Comparison of ENCODE assay signal across 28 mouse cellular contexts in the genomic region with DNA sequence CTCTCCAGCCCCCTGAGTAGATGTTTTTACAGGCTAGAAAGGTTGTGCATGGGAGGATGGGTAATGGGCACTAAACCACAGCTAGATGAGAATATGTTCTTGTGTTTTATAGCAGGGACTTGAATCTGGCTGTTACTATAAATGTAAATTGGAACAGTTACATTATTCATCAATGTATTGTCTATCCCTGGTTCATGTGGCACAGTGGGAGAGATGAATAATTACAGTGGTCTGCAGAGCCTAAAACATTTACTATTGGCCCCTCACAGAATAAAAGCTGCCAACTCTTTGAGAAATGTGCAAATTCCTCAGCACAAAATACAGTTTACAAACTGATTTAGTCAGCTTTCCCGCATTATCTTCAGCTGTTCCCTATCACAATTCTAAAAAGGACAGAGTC. TPM values are rescaled to one million over a fixed set of nuclear protein-coding genes. Genes with fewer than 3 reads are reported as not detected.
A peak's percentile ranks its signal among the peaks of the same experiment; 100 is the strongest.
DNase-seq lines count a peak whose midpoint lies in the region; ATAC-seq lines count a peak whose summit lies in the region.
"Had no signal": no experiment of that assay in that cellular context is flagged by ENCODE, and none has a peak within 500 bp of the region (broad histone marks: within the 10 kb centered on the region; RNA-seq: fewer than 3 reads in every experiment).

No protein-coding gene starts in this region.

- H3K4me3 ChIP-seq in forebrain, embryonic 16.5 days (replicated peaks; ENCODE audit: low read length): no peak overlapping the region
- no peak overlapping the region for H3K4me3 ChIP-seq in forebrain, embryonic 15.5 days
- H3K4me3 ChIP-seq in midbrain, embryonic 15.5 days: no peak overlapping the region
- H3K4me3 ChIP-seq in midbrain, embryonic 14.5 days (replicated peaks; ENCODE audit: low read depth, low read length): no peak overlapping the region
- H3K4me3 ChIP-seq: embryonic facial prominence, embryonic 12.5 days; erythroblast, embryonic 14.5 days; forebrain, embryonic 13.5 days; heart, embryonic 12.5 days; heart, embryonic 15.5 days; hindbrain, embryonic 10.5 days; hindbrain, embryonic 13.5 days; intestine, embryonic 15.5 days had no signal

- WGBS in forebrain, embryonic 16.5 days: 0% methylated on average over 1 of the region's 1 CpGs
- WGBS in forebrain, embryonic 15.5 days: 32% methylated on average over 1 of the region's 1 CpGs
- 69% methylated on average over 1 of the region's 1 CpGs for WGBS in midbrain, embryonic 15.5 days
- WGBS in midbrain, embryonic 14.5 days: 79% methylated on average over 1 of the region's 1 CpGs

- H3K27ac ChIP-seq in forebrain, embryonic 16.5 days (ENCODE audit: low read length): no peak overlapping the region
- H3K27ac ChIP-seq in forebrain, embryonic 15.5 days (replicated peaks): no peak overlapping the region
- H3K27ac ChIP-seq in midbrain, embryonic 15.5 days: 0 out of 2 replicates have a peak overlapping the region, but pooled peaks have one; percentile 41
- no peak overlapping the region for H3K27ac ChIP-seq in midbrain, embryonic 14.5 days (replicated peaks; ENCODE audit: low read depth, low read length)
- H3K27ac ChIP-seq: embryonic facial prominence, embryonic 12.5 days; forebrain, embryonic 13.5 days; heart, embryonic 15.5 days; hindbrain, embryonic 10.5 days; hindbrain, embryonic 13.5 days; intestine, embryonic 15.5 days had no signal

- no peaks in the 10 kb centered on the region for H3K36me3 ChIP-seq in forebrain, embryonic 16.5 days (ENCODE audit: control insufficient read depth, insufficient read depth)
- peaks cover 4% of the 10 kb centered on the region; the same call in 1 of the 2 replicates for H3K36me3 ChIP-seq in forebrain, embryonic 15.5 days
- no peaks in the 10 kb centered on the region for H3K36me3 ChIP-seq in midbrain, embryonic 15.5 days (replicated peaks)
- no peaks in the 10 kb centered on the region for H3K36me3 ChIP-seq in midbrain, embryonic 14.5 days (ENCODE audit: control insufficient read depth, insufficient read depth, low read length)
- H3K36me3 ChIP-seq: embryonic facial prominence, embryonic 12.5 days; heart, embryonic 15.5 days had no signal

- ATAC-seq in forebrain, embryonic 16.5 days: peak; percentile 63
- no peak for ATAC-seq in forebrain, embryonic 15.5 days (replicated peaks)
- no peak for ATAC-seq in midbrain, embryonic 15.5 days (replicated peaks)
- no peak for ATAC-seq in midbrain, embryonic 14.5 days (ENCODE audit: low FRiP score, low TSS enrichment)
- ATAC-seq: forebrain, embryonic 13.5 days; hindbrain, embryonic 16.5 days; intestine, embryonic 15.5 days had no signal

- H3K27me3 ChIP-seq in forebrain, embryonic 16.5 days (replicated peaks; ENCODE audit: control insufficient read depth, insufficient read depth, low read length): no peaks in the 10 kb centered on the region
- no peaks in the 10 kb centered on the region for H3K27me3 ChIP-seq in forebrain, embryonic 15.5 days
- no peaks in the 10 kb centered on the region for H3K27me3 ChIP-seq in midbrain, embryonic 15.5 days (replicated peaks)
- H3K27me3 ChIP-seq in midbrain, embryonic 14.5 days (ENCODE audit: control insufficient read depth, insufficient read depth, low read length): no peaks in the 10 kb centered on the region
- H3K27me3 ChIP-seq: CH12.LX; embryonic facial prominence, embryonic 12.5 days; forebrain, embryonic 13.5 days; heart, embryonic 12.5 days; heart, embryonic 15.5 days; hindbrain, embryonic 13.5 days; intestine, embryonic 15.5 days had no signal

- no peak overlapping the region for H3K9ac ChIP-seq in forebrain, embryonic 16.5 days (replicated peaks; ENCODE audit: low read depth, low read length)
- no peak overlapping the region for H3K9ac ChIP-seq in forebrain, embryonic 15.5 days (replicated peaks)
- H3K9ac ChIP-seq in midbrain, embryonic 15.5 days: no peak overlapping the region
- no peak overlapping the region for H3K9ac ChIP-seq in midbrain, embryonic 14.5 days (replicated peaks; ENCODE audit: low read length)
- H3K9ac ChIP-seq: embryonic facial prominence, embryonic 12.5 days; forebrain, embryonic 13.5 days; heart, embryonic 12.5 days; heart, embryonic 15.5 days; hindbrain, embryonic 13.5 days; intestine, embryonic 15.5 days had no signal

- H3K4me2 ChIP-seq in forebrain, embryonic 16.5 days (ENCODE audit: low read length): no peak overlapping the region
- H3K4me2 ChIP-seq in forebrain, embryonic 15.5 days (replicated peaks): no peak overlapping the region
- H3K4me2 ChIP-seq in midbrain, embryonic 15.5 days: no peak overlapping the region
- no peak overlapping the region for H3K4me2 ChIP-seq in midbrain, embryonic 14.5 days (ENCODE audit: low read length)
- H3K4me2 ChIP-seq: embryonic facial prominence, embryonic 12.5 days; forebrain, embryonic 13.5 days; heart, embryonic 12.5 days; heart, embryonic 15.5 days; hindbrain, embryonic 13.5 days; intestine, embryonic 15.5 days had no signal

- no peaks in the 10 kb centered on the region for H3K9me3 ChIP-seq in forebrain, embryonic 16.5 days (ENCODE audit: control insufficient read depth, low read length)
- no peaks in the 10 kb centered on the region for H3K9me3 ChIP-seq in forebrain, embryonic 15.5 days
- H3K9me3 ChIP-seq in midbrain, embryonic 15.5 days: no peaks in the 10 kb centered on the region
- no peaks in the 10 kb centered on the region for H3K9me3 ChIP-seq in midbrain, embryonic 14.5 days (ENCODE audit: control insufficient read depth, low read length)
- H3K9me3 ChIP-seq: embryonic facial prominence, embryonic 12.5 days; forebrain, embryonic 13.5 days; G1E; heart, embryonic 12.5 days; heart, embryonic 15.5 days; hindbrain, embryonic 10.5 days; hindbrain, embryonic 13.5 days; intestine, embryonic 15.5 days had no signal

- peaks cover 5% of the 10 kb centered on the region; the same call in 1 of the 2 replicates for H3K4me1 ChIP-seq in forebrain, embryonic 16.5 days (replicated peaks; ENCODE audit: control insufficient read depth, insufficient read depth, low read length)
- peaks cover 9% of the 10 kb centered on the region; the same call in 1 of the 2 replicates for H3K4me1 ChIP-seq in forebrain, embryonic 15.5 days
- H3K4me1 ChIP-seq in midbrain, embryonic 15.5 days: peaks cover 4% of the 10 kb centered on the region; the same call in 1 of the 2 replicates
- no peaks in the 10 kb centered on the region; the same call in 1 of the 2 replicates for H3K4me1 ChIP-seq in midbrain, embryonic 14.5 days (ENCODE audit: control insufficient read depth, insufficient read depth, low read length)
- H3K4me1 ChIP-seq: intestine, embryonic 15.5 days had no signal

- no peak for DNase-seq in midbrain, embryonic 14.5 days
- peak; percentile 32 for DNase-seq in Muller cell, postnatal 12 days (ENCODE audit: inconsistent ontology term)
- DNase-seq in urinary bladder, postnatal 14 days (ENCODE audit: low spot score): no peak
- DNase-seq: adrenal gland, adult 2 months; adrenal gland, postnatal 14 days; B cell, adult 2 months; cerebellum, adult 18-20 months; cerebellum, adult 9-10 months; cerebellum, postnatal 14 days; gastrocnemius, postnatal 10 days; gastrocnemius, postnatal 36 days; heart, postnatal 10 days; heart, postnatal 36 days; kidney, adult 11 months had no signal

RNA-seq across cellular contexts. Expression of a gene that starts 23.0 kb away (rescaled TPM):
- 107 and 113 TPM in 2 replicates for polyA plus RNA-seq in forebrain, embryonic 16.5 days (2015; fragmentation: Nextera tagmentation; extraction: Ambion mirVana)
- 99.1 and 107 TPM in 2 replicates for polyA plus RNA-seq in forebrain, embryonic 15.5 days (2015; fragmentation: Nextera tagmentation; extraction: Ambion mirVana)
- polyA plus RNA-seq in midbrain, embryonic 15.5 days (2015; fragmentation: Nextera tagmentation; extraction: Ambion mirVana): 76.5 and 86.1 TPM in 2 replicates
- polyA plus RNA-seq in midbrain, embryonic 14.5 days (2014; fragmentation: Nextera tagmentation; extraction: Ambion mirVana): 61.8 and 73.0 TPM in 2 replicates
